Mouse (Mus musculus) layer of hippocampus, postnatal 36 days (tissue): ENCODE results near the gene Ntng2. TPM values are rescaled to one million over a fixed set of nuclear protein-coding genes. Genes with fewer than 3 reads are reported as not detected.

Experiments used
- DNase-seq, 2 experiments: peaks; one replicate each; pipeline ENCODE4 v3.0.0; 2022
- total RNA-seq, 2 experiments: library from RNA; stranded (reverse); gene quantifications; 2 replicates each; pipeline ENCODE4 v1.2.3; 2021

The Ntng2 gene
- total RNA-seq, 2 experiments from 2014 or later: 100 to 101 TPM

DNA sequence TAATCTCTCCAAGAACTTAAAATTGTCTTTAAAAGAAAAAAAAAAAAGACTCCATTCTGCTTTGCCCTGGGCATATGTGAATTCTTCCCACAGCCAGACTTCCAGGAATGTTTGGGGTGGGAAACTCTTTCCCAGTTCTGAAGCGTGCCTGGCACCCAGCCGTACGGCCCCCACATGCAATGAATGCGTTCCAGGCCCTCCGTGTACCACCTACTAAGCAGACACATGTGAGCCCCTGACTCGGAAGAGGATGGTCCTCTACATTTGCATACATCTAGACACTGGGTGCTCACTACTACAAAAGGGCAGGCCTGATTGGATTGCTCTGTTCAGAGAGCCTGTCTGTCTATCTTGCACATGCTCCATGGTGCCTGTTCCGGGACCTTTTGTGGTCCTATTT, 17.0 kb downstream of the Ntng2 start:
- DNase-seq: peak; percentile 48 to 52

DNA sequence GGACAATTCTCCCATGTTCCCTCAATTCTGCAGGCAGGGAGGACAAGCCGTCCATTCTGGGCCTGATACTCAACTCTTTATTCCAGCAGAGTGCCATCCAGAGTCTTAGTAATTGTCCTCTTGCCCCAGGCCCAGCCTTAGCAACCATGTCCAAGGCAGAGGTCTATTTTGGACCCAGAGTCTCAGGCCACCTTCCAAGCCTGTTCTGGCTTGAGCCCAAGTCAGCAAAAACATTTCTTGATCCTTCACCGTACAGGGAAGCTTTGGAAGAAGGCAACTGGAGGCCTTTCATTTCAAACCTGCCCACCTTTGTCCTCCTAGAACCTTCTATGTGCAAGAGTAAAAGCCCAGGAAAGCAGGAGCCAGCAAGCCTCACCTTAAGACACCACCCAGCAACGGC, 17.8 kb downstream of the Ntng2 start:
- DNase-seq: no peak

DNA sequence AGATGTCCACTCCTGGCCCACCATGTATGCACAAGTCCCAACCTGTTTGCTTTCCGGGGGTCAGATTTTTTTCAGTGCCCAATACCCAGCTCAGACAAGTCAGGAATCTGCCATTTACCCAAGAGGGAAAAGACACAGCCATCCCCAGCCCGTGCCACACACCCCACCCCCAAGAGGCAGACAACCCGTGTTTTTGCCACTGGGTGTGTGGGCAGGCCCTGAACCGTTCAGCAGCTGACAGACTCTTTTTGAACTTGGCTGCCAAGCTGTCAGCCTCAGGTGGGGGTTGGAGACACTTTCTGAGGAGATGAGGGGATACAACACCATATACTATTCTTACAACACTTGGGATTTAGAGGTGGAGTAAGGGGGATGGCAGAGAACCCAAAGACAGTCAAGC, 18.8 kb downstream of the Ntng2 start:
- DNase-seq: peak in 1 of 2 experiments; percentile 11

DNA sequence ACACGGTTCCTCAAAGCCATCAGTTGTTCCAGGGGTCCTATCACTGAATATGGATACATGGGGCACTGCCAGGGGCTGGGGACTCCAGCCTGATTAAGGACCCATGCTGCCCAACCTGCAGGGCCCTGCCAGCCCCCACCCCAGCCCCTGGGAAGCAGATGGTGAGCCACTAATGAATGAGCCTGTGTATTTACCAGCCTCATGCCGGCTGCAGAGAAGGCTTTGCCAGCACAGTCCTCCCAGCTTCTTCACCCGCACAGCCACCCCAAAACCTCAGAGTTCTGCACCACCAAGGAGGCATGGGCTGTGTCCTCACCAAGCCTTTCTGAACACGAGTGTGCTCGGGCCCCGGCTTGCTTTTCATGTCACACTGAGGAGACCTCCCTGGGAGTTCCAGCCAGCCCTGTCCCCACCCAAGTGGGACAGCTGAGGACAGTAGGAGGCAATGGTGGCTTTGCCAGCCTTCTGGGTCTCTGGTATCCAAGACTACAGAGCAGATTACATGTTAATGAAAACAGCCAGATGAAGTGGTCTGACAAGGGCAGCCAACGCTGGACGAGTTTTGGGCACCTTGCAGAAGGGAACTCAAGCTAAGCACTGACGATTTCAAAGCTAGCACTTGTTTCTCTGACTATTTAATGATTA, 22.5 kb downstream of the Ntng2 start:
- peak; percentile 40 to 41 for DNase-seq

DNA sequence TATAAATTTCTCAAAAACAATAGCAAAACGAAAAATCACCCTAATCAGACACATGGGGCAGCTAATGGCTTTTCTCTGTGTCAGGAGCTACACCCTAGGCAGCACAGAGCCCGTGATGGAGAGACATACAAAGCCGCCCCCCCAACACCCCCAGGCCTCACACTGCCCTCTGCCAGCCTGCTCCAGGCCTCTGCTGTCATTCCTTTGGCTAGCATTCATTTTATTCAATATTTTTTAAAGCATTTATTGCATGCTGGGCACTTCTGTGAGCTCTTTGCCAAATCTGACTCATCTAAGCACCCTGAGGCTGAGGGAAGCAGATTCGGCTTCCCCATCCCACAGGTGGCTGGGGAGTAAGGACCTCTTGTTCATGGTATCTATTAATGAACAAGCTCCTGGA, 26.1 kb downstream of the Ntng2 start:
- DNase-seq: no peak

DNA sequence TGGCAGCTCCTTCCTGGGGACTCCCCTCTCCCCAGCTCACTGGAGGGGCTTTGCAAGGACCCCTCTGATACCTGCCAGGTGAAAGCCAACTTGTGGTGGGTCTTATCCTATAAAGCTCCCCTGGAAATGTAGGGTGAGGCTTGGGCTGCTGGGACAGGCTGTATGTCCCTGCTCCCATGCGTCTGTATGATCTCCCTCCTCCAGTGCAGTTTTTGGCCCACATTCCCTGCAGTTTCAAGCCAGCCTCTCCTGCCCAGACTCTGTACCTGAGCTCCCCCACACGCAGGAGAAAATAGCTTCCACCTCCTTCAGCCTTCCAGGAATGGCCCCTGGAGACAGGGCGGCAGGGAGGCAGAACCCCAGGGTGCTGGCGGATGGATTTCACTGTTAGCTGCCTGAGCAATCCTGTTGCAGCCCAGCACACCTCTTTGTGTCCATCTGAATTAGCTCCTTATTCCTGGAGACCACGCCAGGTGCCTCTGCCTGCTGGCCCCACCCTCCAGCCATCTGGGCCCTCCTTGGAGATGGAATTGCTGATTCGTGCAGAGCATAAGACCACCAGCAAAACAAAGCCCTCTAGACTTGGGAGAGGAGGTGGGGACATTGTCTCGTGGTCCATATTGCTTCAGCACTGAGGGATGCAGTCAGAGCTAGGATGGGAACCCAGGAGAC, 29.1 kb downstream of the Ntng2 start:
- no peak for DNase-seq

DNA sequence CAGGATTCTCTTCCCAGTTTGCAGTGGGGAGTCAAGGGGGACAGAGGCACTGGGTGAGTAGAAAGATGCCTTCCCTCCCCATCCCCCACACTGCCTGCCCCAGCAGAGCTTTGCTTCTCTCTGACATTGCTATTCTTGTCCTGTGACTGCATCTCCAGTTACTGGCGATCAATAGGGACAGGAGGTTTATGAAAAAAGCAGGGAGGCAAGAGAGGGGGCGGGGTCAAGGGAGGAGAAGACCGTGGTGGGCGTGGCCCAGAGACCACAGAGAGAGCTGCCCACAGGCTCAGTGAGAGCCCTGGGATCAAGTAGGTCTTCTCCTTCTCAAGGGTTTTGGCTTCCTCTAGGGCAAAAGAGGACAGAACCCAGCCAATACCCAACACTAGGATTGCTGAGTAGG, 30.5 kb downstream of the Ntng2 start:
- DNase-seq: no peak

DNA sequence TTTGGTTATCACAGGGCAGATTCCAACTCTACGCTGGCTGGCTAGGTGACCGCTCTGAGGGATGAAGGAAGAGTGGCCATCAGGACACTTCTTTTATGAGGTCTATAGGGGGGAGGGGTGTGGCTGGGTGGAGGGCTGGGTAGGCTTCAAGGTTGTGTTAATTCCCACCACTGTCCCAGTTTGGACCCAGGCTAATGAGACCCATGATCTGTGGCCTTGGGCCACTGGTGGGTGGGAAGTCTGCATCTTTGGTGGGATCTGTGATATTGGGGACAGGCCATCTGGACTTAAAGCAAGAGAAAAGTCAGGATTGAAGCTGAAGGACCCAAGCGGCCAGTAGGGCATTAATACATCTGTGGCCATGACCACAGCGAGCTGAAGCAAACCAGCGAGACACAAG, 34.0 kb downstream of the Ntng2 start:
- no peak for DNase-seq

DNA sequence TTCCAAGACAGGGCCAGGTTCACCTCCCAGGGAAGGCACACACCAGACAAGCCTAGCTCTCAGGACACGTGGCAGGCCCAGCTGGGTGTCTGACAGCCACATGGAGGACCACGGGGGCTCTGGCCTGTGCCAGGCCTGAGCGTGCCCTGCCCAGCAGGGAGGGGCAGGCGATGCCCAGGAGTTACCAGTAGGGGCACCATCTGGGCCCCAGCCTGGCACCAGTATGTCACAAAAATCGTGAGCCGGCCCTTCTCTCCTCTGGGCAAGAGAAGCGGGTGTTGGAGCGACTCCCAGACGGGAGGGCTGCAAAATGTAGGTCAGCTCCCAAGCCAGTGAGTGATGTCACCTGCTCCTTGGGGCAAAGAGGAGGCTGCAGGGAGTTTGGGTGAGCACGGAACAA, 34.9 kb downstream of the Ntng2 start:
- peak; percentile 61 to 62 for DNase-seq

DNA sequence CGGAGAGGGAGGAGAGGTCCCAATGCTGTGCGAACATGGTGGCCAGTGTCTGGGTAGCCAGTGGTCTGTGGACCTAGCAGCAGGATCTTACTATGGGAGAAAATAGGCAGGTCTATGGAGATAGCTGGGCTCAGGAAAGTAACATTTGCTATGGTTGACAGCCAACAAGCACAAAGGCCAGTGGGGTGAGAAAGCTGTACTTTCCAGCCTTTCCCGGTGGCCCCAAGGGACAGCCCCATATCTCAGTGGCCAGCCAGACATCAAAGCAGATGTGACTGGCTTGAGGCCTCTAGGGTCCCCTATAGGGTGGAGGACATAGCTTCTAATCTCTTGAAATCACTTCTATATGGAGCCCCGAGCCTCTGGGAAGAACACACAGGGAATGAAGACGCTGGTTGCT, 35.8 kb downstream of the Ntng2 start:
- no peak for DNase-seq

DNA sequence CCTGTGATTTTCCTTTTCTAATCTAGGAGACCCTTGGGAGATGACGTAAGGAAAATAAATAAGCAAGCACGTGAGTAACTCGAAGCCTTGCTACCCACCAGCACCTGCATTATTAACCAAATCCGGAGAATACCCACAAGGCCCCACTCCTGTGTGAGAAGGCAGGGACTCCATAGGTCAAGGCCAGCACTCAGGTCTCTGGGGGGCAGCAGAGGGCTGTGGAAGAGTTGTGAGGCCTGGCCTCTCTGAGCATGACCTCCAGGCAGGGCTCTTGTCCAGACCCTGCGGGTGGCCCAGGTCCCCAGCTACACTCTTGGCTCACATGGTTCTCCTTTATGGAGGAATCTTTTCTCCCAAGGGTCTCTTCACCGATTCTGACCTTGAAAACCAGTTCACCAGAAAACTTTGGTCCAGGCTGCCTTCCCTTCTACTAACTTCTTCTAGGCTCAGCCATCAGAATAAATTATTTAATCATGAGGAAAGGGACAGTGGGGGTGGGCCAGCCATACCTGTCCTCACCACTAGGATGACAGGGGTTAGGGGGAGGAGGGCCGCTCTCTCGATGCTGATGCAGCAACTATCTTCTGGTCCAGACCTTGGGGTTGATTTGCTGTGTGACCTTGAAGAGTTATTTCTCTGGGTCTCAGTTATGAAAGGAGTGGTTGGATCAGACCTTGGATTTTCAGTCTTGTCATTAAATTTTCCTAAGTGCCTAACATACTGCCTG, 36.4 kb downstream of the Ntng2 start:
- no peak for DNase-seq

DNA sequence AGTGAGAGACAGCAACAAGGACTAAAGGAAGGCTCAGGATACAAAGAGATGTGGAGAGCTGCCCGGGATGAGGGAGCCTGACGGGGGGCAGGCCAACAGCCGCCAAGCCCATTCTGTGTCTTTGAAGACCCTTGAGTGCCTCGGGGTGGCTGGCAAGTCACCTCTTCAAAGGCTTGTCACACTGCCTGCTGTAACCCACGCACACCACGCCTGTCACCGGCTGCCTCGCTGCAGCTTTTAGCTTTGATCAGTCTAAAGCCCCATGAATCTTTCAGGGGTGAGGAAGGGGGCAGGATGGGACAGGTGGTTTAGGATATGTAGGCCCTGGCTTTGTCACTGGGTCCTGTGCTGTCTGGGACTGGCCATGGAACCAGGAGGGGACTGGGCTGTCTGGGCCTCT, 46.6 kb downstream of the Ntng2 start:
- DNase-seq: no peak

DNA sequence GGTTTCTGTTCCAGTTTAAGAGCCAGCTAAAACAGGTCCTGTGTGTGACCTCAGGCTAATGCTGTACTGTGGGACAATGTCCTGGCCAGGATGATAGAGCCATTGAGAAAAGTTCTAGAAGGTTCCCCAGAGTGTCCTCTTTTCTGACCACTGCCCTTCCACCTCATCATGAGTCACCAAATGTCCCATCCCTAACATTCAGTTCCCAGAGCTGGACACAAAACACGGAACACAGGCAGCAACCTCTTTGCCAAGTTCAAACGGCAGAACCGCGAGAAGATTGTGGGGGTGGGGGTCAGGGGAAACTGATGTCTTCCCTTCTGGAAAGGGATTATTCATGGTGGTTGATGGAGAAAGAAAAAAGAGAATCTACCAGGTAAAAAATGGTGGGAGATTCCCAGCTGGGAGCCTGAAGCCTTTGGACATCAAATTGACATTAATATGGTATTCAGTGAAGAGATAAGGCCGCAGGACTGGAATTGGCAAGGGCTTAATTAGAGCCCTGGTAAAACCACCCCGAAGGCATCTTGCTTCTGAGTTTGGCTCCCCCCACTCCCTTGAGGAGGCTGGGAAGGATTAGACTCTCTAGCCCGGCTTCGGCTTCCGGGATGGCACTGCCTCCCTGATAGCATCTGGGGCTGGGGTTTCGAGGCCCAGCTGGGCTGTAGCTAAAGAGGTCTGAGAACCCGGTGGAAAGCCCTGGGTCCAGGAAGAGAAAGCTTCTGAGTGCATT, 51.4 kb downstream of the Ntng2 start:
- no peak for DNase-seq

DNA sequence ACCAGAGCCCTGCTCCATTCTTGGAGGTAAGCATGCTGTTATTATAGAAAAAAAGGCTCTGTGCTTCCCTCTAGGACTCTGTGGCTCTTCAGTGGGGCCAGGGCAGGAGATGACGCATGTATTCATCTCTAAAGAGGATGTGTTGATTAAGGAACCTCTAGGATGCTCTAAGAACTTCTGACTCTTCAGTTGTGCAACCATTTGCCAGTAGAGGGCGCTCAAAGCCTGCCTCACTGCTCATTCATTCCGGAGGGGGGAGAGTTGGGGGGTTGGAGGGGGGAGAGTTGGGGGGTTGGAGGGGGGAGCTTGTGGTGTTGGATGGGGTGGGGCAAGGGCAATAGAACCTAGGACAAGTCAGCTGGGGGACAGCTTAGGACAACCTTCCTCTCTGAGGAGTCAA, 52.9 kb downstream of the Ntng2 start:
- DNase-seq: no peak

DNA sequence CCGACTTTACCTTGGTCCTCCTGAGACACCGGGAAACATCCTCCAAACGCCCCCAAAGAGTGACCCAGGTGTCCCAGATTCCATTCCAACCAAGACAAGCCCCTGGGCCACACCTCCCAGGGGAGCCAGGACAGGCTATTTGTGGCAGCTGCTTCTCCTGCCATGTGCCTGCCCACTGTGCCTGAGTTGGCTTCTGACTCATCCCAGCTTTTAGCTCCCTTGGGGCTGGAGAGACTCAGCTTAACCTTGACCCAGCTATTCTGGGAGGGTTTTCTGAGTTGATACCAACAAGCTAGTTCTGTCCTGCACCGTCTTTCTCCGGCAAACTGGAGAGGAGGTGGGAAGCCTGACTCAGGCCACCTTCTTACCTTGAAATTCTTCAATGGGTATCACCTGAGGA, 54.4 kb downstream of the Ntng2 start:
- DNase-seq: no peak

DNA sequence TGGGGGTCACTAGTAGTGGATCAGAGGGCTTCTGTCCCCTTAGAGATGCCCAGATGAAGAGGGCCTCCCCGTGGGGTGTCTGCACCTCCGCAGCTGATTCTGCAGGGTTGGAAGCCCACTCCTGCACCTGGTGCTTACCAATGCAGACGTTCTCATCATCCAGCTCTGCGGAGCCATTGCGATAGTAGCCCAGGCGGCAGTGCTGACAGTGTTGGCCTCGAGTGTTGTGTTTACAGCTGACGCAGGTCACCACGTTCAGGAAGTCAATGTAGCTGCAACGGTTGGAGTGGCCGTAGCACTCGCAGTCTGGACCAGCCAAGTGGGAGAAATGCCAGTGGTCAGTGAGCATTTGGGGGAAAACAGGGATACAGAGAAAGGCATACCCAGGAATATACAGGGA, 56.0 kb downstream of the Ntng2 start:
- DNase-seq: no peak

DNA sequence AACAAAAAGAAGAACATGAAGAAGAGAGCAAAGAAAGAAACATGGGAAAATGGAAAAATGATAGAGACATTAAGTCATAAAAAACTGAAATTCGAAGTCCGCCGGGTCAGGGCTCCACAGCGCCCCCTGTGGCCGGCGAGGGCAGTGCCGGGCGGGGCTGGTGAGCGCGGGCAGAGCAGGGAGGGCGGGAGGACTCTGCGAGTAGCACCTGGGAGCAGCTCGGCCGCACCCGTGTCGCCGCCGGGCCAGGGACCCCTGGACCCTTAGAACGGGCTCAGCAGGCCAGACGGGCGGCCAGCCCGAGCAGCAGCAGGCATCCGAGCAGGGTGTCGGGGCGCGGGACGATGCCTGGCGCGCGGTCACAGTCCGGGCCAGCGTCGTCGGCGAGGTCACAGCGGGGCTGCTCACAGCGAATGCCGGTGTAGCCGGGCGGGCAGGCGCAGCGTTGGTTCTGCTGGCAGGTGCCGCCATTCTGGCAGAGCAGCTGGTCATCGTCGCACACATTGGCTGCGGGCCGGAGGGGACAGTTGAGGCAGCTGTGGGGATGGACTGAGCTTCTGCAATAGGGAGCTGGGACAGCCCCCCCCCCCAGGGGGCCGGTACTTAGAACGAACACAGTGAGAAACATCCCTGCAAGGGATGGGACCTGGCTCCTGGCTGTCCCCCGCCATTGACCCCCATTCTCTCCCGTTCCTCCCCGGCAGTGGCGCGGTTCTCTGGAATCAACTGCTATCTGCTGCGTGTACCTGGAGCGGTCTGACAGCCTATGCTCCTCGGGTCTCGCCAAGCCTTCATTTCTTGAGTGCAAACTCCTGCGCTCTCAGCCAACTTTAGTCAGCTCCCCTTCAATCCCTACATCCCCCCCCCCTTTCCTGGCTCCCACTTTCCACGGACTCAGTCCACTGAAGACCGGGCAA, 58.0 kb downstream of the Ntng2 start:
- DNase-seq: peak; percentile 53 to 68

DNA sequence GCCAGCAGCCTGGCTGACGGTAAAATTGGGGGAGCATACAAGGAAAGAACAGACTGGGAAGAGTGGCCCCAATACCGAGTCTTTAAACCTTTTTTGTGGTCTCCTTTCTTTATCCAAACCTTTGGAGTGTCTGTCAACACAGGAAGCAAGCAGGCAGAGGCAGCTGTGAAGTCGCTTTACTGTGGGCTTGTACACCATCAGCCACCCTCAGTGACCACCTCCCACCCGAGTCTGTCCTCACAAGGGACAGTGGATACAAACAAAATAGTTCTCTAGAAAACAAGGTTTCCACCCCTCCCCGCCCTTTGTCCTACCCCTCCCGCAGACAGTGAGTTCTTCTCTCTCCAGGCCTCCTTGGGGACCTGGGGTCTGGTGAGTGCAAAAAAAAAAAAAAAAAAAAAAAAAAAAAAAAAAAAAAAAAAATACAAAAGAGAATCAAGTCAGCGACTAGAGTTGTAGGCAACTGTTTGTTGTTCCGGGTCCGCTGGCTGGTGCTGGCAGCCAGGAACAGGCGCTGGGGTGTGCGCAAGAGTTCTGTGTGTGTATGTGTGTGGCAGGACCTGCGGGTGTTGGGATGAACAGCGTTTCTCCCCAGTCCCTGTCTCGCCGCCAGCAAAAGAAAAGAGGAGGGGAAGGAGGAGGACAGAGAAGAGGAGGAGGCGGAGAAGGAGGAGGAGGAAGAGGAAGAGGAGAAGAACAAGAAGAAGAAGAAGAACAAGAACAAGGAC, 58.8 kb downstream of the Ntng2 start:
- DNase-seq: no peak

DNA sequence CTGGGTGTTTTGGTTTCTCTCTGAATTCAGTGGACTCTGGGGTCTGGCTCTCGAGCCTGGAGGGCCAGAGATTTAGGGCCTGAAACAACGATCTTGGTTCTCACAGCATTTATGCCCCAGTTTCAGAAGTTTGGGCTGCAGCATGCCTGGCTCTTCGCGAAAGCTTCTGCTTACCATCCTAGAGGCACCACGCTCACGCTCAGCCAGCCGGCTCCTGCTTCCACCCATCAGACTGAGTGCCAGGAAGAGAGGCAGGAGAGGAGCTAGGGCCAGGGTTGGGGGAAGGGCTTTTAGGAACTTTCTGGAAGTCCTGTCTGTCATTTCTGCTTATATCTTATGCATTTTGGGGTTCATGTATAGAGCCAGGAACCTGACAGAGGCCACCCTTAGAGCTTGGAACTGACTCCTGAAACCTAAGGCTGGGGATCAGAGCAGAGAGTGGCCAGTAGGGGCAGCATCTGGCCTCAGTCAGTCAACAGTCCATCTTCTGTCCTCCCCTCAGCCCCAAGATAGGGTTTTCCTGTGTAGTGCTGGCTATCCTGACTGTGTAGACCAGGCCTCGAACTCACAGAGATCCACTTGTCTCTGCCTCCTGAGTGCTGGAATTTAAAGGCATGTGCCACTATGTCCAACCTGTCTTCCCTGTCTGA, 60.1 kb downstream of the Ntng2 start:
- no peak for DNase-seq
